Mouse (Mus musculus): Measurements from ENCODE around the gene Ctnnbl1. TPM values are rescaled to one million over a fixed set of nuclear protein-coding genes. Genes with fewer than 3 reads are reported as not detected.

Gene Ctnnbl1
- total RNA-seq, 2 experiments from 2014 or later, result 28.1 to 39.6 TPM

- ATAC-seq (replicated peaks; ENCODE audit: low FRiP score, low TSS enrichment, poor library complexity, severe bottlenecking), result no peak
Measured at GRCm38 (mm10) chr2:157746558-157746957, 9.4 kb downstream of the Ctnnbl1 start.

DNA sequence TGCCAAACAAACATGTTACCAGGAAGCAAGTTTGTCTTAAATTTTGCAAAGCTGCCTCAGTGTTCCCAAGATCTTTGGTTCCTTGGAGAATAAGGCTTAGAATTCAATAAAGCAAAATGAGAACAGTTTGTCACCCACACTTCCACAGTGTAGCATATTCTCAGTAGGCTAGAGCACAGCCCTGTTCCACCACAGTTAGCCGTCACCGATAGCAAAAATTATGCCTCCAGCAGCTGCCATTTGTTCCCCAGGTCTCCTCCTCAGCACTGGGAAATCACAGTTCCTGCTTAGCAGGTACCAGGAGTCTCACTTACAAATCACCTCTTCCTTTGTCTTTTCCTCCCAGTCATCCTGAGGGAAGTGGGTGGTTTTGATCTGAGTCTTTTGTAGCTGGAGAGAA is 10.8 kb downstream of the Ctnnbl1 start:
- ATAC-seq (replicated peaks; ENCODE audit: low FRiP score, low TSS enrichment, poor library complexity, severe bottlenecking), result no peak

GRCm38 (mm10) chr2:157750481-157750880 is 13.3 kb downstream of the Ctnnbl1 start:
- ATAC-seq (replicated peaks; ENCODE audit: low FRiP score, low TSS enrichment, poor library complexity, severe bottlenecking), result no peak

GRCm38 (mm10) chr2:157750926-157751588 is 13.9 kb downstream of the Ctnnbl1 start:
- ATAC-seq (replicated peaks; ENCODE audit: low FRiP score, low TSS enrichment, poor library complexity, severe bottlenecking), result no peak

GRCm38 (mm10) chr2:157751589-157752373 is 14.6 kb downstream of the Ctnnbl1 start:
- no peak for ATAC-seq (replicated peaks; ENCODE audit: low FRiP score, low TSS enrichment, poor library complexity, severe bottlenecking)

GRCm38 (mm10) chr2:157752374-157752743 is 15.2 kb downstream of the Ctnnbl1 start:
- 0 out of 2 replicates have a peak, but pooled peaks have one; percentile 40 for ATAC-seq (replicated peaks; ENCODE audit: low FRiP score, low TSS enrichment, poor library complexity, severe bottlenecking)

- no peak for ATAC-seq (replicated peaks; ENCODE audit: low FRiP score, low TSS enrichment, poor library complexity, severe bottlenecking)
Measured at GRCm38 (mm10) chr2:157755771-157756170, 18.6 kb downstream of the Ctnnbl1 start.

GRCm38 (mm10) chr2:157756193-157756592 is 19.0 kb downstream of the Ctnnbl1 start:
- no peak for ATAC-seq (replicated peaks; ENCODE audit: low FRiP score, low TSS enrichment, poor library complexity, severe bottlenecking)

DNA sequence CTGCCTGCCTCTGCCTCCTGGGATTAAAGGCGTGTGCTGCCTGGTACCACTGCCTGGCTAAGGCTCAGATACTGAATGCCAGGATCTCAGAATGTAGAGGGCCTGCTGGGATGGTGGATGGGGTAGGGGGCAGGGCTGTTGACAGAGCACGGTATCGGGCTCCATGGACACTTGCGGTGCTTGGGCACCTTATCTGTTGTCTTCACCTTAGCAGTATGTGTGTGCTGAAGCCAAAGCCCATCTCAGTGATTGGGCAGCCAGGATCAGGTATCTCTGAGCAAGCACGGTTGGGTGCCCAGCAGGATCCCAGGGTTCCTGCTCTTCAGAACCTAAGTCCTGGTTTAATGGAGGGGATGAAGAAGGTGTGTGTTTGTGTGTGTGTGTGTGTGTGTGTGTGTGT is 21.2 kb downstream of the Ctnnbl1 start:
- peak; percentile 94 for ATAC-seq (replicated peaks; ENCODE audit: low FRiP score, low TSS enrichment, poor library complexity, severe bottlenecking)

- no peak for ATAC-seq (replicated peaks; ENCODE audit: low FRiP score, low TSS enrichment, poor library complexity, severe bottlenecking)
Measured at GRCm38 (mm10) chr2:157759717-157760116, 22.5 kb downstream of the Ctnnbl1 start.

DNA sequence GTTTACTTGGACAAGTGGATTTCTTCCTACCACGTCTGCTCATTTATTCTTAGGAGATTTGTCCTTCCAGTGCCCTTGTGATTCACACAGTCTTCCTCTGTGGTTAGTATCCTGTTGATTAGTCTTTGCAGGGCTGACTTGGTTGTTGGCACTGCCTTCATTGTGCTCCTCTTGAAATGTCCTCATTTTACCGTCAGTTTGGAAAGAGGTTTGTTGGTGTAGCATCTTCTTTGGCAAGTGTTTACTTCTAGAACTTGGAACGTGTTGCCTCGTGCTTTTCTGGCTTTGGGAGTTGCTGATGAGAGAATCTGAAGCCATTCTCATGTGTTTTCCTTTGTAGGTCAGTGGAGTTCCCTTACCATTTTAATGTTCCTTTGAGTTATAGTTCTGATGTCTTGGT is 25.7 kb downstream of the Ctnnbl1 start:
- no peak for ATAC-seq (replicated peaks; ENCODE audit: low FRiP score, low TSS enrichment, poor library complexity, severe bottlenecking)

GRCm38 (mm10) chr2:157766591-157766990 is 29.4 kb downstream of the Ctnnbl1 start:
- ATAC-seq (replicated peaks; ENCODE audit: low FRiP score, low TSS enrichment, poor library complexity, severe bottlenecking), result no peak

DNA sequence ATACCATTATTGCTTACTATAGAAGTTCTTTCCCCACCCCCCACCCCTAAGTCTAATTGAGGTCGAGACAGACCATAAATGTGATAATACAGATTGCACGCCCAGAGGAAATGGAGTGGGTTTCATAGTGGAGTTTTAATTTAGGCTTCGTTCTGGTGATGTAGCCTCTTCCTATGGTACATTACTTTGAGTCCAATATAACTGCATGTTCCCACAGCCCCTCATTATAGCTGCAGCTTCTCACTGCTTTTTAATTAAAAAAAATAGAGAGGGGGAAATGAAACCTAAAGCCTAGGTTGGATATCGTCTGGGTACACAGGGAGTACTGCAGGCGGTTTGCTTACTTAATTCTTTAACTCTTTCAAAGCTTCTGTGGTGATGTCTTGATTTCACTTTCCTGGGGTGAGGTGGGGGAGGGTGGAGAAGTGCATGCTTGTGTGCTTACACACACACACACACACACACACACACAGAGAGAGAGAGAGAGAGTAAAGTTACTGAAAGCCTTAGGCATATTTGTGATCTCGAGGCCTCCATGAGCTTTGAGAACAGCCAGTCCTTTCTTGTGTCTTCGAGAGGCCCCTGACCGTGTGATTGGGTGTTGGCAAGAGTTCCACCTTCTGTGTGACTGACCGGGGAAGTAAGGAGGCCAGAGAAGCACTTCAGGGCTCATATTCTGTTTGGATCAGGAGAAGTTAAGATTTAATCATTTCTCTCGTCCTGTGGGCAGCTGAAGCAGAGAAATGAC is 31.7 kb downstream of the Ctnnbl1 start:
- ATAC-seq (replicated peaks; ENCODE audit: low FRiP score, low TSS enrichment, poor library complexity, severe bottlenecking), result no peak

DNA sequence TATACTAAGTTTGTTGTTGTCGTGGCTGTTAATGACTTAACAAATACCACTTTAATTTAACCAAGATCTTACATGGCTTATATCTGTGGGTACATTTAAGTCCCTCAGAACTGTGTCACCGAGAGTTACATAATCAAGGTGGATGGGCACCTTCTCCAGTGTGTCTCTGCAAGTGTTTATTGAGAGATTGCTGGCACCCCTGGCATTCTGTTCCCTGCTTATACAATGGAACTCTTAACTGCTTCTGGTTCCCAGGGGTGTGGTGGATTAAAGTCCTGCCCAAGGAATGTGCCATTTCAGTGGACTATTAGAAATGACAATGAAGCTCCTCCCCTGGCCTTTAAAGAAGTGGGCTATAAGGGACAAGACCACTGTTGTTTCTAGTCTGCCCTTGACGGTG is 33.6 kb downstream of the Ctnnbl1 start:
- ATAC-seq (replicated peaks; ENCODE audit: low FRiP score, low TSS enrichment, poor library complexity, severe bottlenecking), result no peak

DNA sequence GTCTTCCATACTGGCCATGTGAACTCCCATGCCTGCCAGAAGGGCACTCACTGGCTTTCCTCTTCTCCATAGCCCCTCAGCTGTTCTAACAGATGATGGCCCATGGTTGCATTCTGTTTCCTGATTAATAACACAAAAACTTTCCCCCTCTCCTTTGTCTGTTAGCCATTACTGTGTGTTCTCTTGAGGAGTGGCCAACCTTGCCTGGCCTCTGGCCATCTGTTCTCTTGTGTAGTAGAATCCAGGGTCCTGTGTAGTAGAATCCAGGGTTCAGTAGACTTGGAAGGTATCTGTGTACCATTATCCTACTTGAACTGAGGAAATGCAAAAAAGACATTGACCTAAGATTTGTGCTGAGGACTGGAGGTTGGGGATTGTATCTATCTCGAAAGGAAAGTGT is 36.5 kb downstream of the Ctnnbl1 start:
- no peak for ATAC-seq (replicated peaks; ENCODE audit: low FRiP score, low TSS enrichment, poor library complexity, severe bottlenecking)

- no peak for ATAC-seq (replicated peaks; ENCODE audit: low FRiP score, low TSS enrichment, poor library complexity, severe bottlenecking)
Measured at GRCm38 (mm10) chr2:157775957-157776356, 38.8 kb downstream of the Ctnnbl1 start.

DNA sequence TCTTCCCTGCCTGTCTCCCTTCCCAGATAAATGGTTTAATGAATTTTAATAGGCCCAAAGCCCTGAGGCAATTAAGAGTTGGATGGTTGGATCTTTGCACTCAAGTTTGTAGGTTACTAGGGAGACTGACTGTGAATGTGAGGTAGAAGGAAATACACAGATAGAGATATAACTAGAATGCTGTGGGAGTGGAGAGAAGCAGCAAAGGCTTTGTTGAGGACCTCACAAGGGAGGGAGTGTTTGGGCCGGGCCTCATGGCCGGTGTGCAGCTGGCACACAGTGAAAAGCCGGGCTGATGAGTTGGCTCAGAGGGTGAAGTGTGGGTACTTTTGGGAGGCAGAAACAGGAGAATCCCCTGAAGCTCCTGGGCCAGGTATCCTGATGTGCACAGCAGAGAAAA is 43.8 kb downstream of the Ctnnbl1 start:
- no peak for ATAC-seq (replicated peaks; ENCODE audit: low FRiP score, low TSS enrichment, poor library complexity, severe bottlenecking)

DNA sequence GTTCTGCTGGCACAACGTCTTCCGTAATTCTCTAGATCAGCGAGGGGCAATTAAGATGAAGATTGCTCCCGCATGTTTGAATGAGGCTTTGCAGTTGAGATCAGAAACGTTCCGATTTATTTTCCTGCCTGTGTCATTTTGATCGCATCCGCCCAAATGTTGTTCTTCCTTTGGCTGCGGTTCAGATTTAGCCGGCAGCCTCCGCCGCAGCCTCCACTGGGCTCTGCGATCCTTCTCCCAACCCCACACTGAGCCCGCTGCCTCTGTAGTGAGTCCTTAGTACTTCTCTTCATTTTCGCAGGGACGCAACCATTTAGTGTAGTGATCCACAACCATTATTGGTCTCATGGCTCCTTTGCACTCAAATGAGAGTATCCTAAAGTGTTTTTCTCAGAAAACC is 46.0 kb downstream of the Ctnnbl1 start:
- no peak for ATAC-seq (replicated peaks; ENCODE audit: low FRiP score, low TSS enrichment, poor library complexity, severe bottlenecking)

DNA sequence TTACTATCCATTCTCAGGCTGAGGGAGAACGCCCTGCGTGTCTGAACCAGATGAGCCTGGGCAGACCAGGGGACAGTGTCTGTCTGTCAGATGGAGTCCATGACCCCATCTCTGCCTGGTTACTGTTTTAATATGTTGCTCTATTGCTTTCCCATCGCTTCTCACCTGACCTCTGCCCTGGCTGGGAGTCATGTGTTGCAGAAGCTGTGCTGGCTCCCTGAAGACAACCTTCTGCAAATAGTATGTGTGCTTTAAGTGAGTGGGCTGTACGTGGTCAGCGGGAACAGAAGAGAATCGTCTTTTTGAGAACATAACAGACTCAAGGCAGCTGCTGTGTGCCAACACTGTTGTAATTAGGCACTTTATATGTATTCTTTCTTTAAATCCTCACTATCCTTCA is 47.0 kb downstream of the Ctnnbl1 start:
- no peak for ATAC-seq (replicated peaks; ENCODE audit: low FRiP score, low TSS enrichment, poor library complexity, severe bottlenecking)

DNA sequence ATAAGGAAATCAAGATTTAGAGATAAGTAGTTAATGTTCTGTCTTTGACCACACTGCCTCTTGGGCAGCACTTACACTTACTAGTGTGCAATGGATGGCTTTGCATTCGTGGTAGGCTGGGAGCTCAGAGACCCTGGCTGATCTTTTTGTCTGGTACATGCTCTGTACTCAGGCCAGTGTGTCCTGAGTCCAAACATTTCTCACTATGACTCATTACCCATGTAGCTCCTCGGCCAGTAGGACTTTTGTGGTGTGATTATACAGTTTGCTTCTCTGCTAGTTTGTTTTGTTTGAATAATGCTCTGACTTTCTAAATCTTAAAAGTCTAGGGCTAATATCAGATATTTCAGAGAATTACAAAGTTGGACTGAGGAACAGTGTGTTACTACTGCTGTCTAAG is 47.4 kb downstream of the Ctnnbl1 start:
- no peak for ATAC-seq (replicated peaks; ENCODE audit: low FRiP score, low TSS enrichment, poor library complexity, severe bottlenecking)

Data from megakaryocyte-erythroid progenitor cell, adult 5-6 weeks (primary cell).